Mouse (Mus musculus) thymus, postnatal 36 days (tissue): Measurements from ENCODE around the gene Vmn2r50.
"Not testable (repeated sequence)": the region's sequence is repeated elsewhere in the genome, so short reads cannot be mapped to it uniquely, and the experiment has no call there.

Experiments used
- DNase-seq, 2 experiments: peaks; one replicate each; pipeline ENCODE4 v3.0.0; 2022; ENCODE audit warnings: mixed read lengths in 2 of 2

Vmn2r50 gene

DNA sequence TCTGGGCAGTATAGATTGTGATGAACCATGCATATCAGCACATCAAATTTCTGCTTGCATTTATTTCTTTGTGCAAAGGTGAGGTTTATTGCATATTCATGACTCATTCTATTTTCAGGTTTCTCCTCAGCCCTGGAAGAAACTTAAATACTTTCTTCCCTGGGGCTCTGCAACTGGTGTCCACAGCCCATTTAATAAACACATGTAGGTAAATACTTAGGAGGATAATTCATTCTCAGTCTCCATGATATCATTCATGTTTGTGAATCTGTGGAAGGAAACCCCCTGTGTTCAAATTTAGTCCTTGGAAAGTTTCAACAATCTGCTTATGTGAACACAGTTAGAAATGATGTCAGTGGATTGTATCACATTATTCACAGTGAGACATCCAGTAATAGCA lies at the start of gene Vmn2r50:
Vmn2r50 (minus strand) TSS at position 101 of the 400 bp plus-strand sequence.
- not testable (repeated sequence) for DNase-seq

DNA sequence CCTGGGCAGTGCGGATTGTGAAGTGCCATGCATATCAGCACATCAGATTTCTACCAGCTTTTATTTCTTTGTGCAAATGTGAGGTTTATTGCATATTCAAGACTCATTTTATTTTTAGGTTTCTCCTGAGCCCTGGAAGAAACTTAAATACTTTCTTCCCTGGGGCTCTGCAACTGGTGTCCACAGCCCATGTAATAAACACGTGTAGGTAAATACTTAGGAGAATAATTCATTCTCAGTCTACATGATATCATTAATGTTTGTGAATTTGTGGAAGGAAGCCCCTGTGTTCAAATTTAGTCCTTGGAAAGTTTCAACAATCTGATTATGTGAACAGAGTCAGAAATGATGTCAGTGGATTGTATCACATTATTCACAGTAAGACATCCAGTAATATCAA lies 60.9 kb downstream of the Vmn2r50 start, which contains the start of gene Vmn2r49:
Vmn2r49 (minus strand) TSS at position 101 of the 400 bp plus-strand sequence.
- not testable (repeated sequence) for DNase-seq
